In the genomic region with DNA sequence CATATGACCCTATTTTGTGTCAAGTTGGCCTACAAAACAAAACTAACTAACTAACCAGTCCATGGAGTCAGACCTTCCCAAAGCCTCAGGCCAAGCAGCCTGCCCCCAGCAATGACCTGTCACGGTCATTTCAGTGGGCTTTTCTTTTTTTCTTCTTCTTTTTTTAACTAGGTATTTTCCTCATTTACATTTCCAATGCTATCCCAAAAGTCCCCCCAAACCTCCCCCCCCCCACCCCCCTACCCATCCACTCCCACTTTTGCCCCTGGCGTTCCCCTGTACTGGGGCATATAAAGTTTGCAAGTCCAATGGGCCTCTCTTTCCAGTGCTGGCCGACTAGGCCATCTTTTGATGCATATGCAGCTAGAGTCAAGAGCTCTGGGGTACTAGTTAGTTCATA, we compare ENCODE assay signal across 7 mouse cellular contexts. TPM values are rescaled to one million over a fixed set of nuclear protein-coding genes. Genes with fewer than 3 reads are reported as not detected.
DNase-seq lines count a peak whose midpoint lies in the region; ATAC-seq lines count a peak whose summit lies in the region.
"Not testable (repeated sequence)": the region's sequence is repeated elsewhere in the genome, so short reads cannot be mapped to it uniquely, and the experiment has no call there.
"Had no signal": no experiment of that assay in that cellular context is flagged by ENCODE, and none has a peak within 500 bp of the region (broad histone marks: within the 10 kb centered on the region; RNA-seq: fewer than 3 reads in every experiment).

No protein-coding gene starts in this region.

- H3K4me2 ChIP-seq in forebrain, embryonic 11.5 days (ENCODE audit: low read depth, low read length, severe bottlenecking); forebrain, embryonic 15.5 days (replicated peaks); limb, embryonic 11.5 days (ENCODE audit: low read depth, severe bottlenecking): not testable (repeated sequence)

- not testable (repeated sequence) for H3K9ac ChIP-seq in forebrain, embryonic 11.5 days (ENCODE audit: low read length); forebrain, embryonic 15.5 days (replicated peaks); limb, embryonic 11.5 days (ENCODE audit: low read length)

- H3K4me3 ChIP-seq in forebrain, embryonic 11.5 days (ENCODE audit: low read depth, low read length); forebrain, embryonic 15.5 days; heart, embryonic 10.5 days; limb, embryonic 11.5 days (ENCODE audit: low read depth, low read length): not testable (repeated sequence)

- DNase-seq in embryo, embryonic 9.5 days (ENCODE audit: extremely low spot score) = peak; percentile 61
- peak; percentile 53 for DNase-seq in forebrain, embryonic 11.5 days (ENCODE audit: low spot score)
- peak; percentile 44 for DNase-seq in heart, adult 11 months
- peak; percentile 93 for DNase-seq in heart, embryonic 10.5 days (ENCODE audit: low spot score)
- peak; percentile 36 for DNase-seq in limb, embryonic 11.5 days (ENCODE audit: low spot score)

- not testable (repeated sequence) for H3K4me1 ChIP-seq in forebrain, embryonic 11.5 days (replicated peaks; ENCODE audit: control insufficient read depth, insufficient read depth, low read length); forebrain, embryonic 15.5 days; heart, embryonic 10.5 days; limb, embryonic 11.5 days (ENCODE audit: control insufficient read depth, insufficient read depth, low read length)

- not testable (repeated sequence) for H3K27ac ChIP-seq in forebrain, embryonic 11.5 days (ENCODE audit: low read depth, low read length); forebrain, embryonic 15.5 days (replicated peaks); heart, embryonic 10.5 days; limb, embryonic 11.5 days (replicated peaks; ENCODE audit: low read depth, low read length)

- H3K36me3 ChIP-seq in forebrain, embryonic 11.5 days (ENCODE audit: control insufficient read depth, insufficient read depth, low read length) = not testable (repeated sequence)
- H3K36me3 ChIP-seq in forebrain, embryonic 15.5 days = peaks cover 26% of the 10 kb centered on the region
- peaks cover 35% of the 10 kb centered on the region for H3K36me3 ChIP-seq in heart, embryonic 10.5 days
- peaks cover 11% of the 10 kb centered on the region for H3K36me3 ChIP-seq in limb, embryonic 11.5 days (ENCODE audit: control insufficient read depth, insufficient read depth, low read length)

- 84% methylated on average over 3 of the region's 3 CpGs for WGBS in forebrain, embryonic 11.5 days
- WGBS in forebrain, embryonic 15.5 days = 80% methylated on average over 3 of the region's 3 CpGs
- 92% methylated on average over 3 of the region's 3 CpGs for WGBS in heart, embryonic 10.5 days
- 79% methylated on average over 3 of the region's 3 CpGs for WGBS in limb, embryonic 11.5 days

- not testable (repeated sequence) for H3K27me3 ChIP-seq in forebrain, embryonic 11.5 days (ENCODE audit: control insufficient read depth, insufficient read depth, low read length); forebrain, embryonic 15.5 days; heart, embryonic 10.5 days (ENCODE audit: insufficient read depth, poor library complexity, severe bottlenecking); limb, embryonic 11.5 days (ENCODE audit: control insufficient read depth, insufficient read depth, low read length)

- H3K9me3 ChIP-seq in forebrain, embryonic 11.5 days (ENCODE audit: control insufficient read depth, low read length); forebrain, embryonic 15.5 days; heart, embryonic 10.5 days; limb, embryonic 11.5 days (ENCODE audit: control insufficient read depth, low read length): not testable (repeated sequence)

- not testable (repeated sequence) for ATAC-seq in forebrain, embryonic 11.5 days (replicated peaks; ENCODE audit: low FRiP score); limb, embryonic 11.5 days (ENCODE audit: insufficient number of reproducible peaks, low FRiP score, low TSS enrichment, low read depth)
- 0 out of 2 replicates have a peak, but pooled peaks have one; percentile 13 for ATAC-seq in forebrain, embryonic 15.5 days (replicated peaks)

RNA-seq across cellular contexts. Expression of a gene that starts 11.2 kb away (rescaled TPM):
- 31.0 and 37.8 TPM in 2 replicates for polyA plus RNA-seq in forebrain, embryonic 11.5 days (2014; fragmentation: Nextera tagmentation; extraction: Ambion mirVana)
- polyA plus RNA-seq in forebrain, embryonic 15.5 days (2015; fragmentation: Nextera tagmentation; extraction: Ambion mirVana) = 36.2 and 38.0 TPM in 2 replicates
- 21.7 and 27.9 TPM in 2 replicates for polyA plus RNA-seq in heart, embryonic 10.5 days (2016; fragmentation: Nextera tagmentation; extraction: Ambion mirVana)
- 37.7 and 38.0 TPM in 2 replicates for polyA plus RNA-seq in limb, embryonic 11.5 days (2014; fragmentation: Nextera tagmentation; extraction: Ambion mirVana)

RNA-seq across cellular contexts. Expression of a gene that starts 48.2 kb away (rescaled TPM):
- 88.4 and 94.6 TPM in 2 replicates for polyA plus RNA-seq in forebrain, embryonic 11.5 days (2014; fragmentation: Nextera tagmentation; extraction: Ambion mirVana)
- 56.2 and 57.5 TPM in 2 replicates for polyA plus RNA-seq in forebrain, embryonic 15.5 days (2015; fragmentation: Nextera tagmentation; extraction: Ambion mirVana)
- polyA plus RNA-seq in heart, embryonic 10.5 days (2016; fragmentation: Nextera tagmentation; extraction: Ambion mirVana) = 60.5 and 68.1 TPM in 2 replicates
- 75.1 and 75.2 TPM in 2 replicates for polyA plus RNA-seq in limb, embryonic 11.5 days (2014; fragmentation: Nextera tagmentation; extraction: Ambion mirVana)

RNA-seq across cellular contexts. Expression of a gene that starts 48.8 kb away (rescaled TPM):
- 28.2 and 30.0 TPM in 2 replicates for polyA plus RNA-seq in forebrain, embryonic 11.5 days (2014; fragmentation: Nextera tagmentation; extraction: Ambion mirVana)
- polyA plus RNA-seq in forebrain, embryonic 15.5 days (2015; fragmentation: Nextera tagmentation; extraction: Ambion mirVana) = 10.2 and 11.3 TPM in 2 replicates
- 11.9 and 15.0 TPM in 2 replicates for polyA plus RNA-seq in heart, embryonic 10.5 days (2016; fragmentation: Nextera tagmentation; extraction: Ambion mirVana)
- polyA plus RNA-seq in limb, embryonic 11.5 days (2014; fragmentation: Nextera tagmentation; extraction: Ambion mirVana) = 23.3 and 29.0 TPM in 2 replicates

RNA-seq across cellular contexts. Expression of a gene that starts 58.9 kb away (rescaled TPM):
- polyA plus RNA-seq in forebrain, embryonic 11.5 days (2014; fragmentation: Nextera tagmentation; extraction: Ambion mirVana) = 2.2 and 3.2 TPM in 2 replicates
- 3.7 and 3.9 TPM in 2 replicates for polyA plus RNA-seq in forebrain, embryonic 15.5 days (2015; fragmentation: Nextera tagmentation; extraction: Ambion mirVana)
- 3.0 and 5.5 TPM in 2 replicates for polyA plus RNA-seq in heart, embryonic 10.5 days (2016; fragmentation: Nextera tagmentation; extraction: Ambion mirVana)
- 15.0 and 17.5 TPM in 2 replicates for polyA plus RNA-seq in limb, embryonic 11.5 days (2014; fragmentation: Nextera tagmentation; extraction: Ambion mirVana)
- polyA plus RNA-seq: G1E had no signal

Comparison
In these comparisons a context has a peak if more than half of its experiments do, and no peak if none do; other contexts are left out.
1. DNase-seq: peak in every context shown above with its lines; median percentile 93 in heart, embryonic 10.5 days; 61 in embryo, embryonic 9.5 days; 53 in forebrain, embryonic 11.5 days; 44 in heart, adult 11 months; 36 in limb, embryonic 11.5 days.